Mouse (Mus musculus) midbrain, embryonic 11.5 days (tissue): ENCODE data around the gene Fam166b. TPM values are rescaled to one million over a fixed set of nuclear protein-coding genes. Genes with fewer than 3 reads are reported as not detected.

Source experiments
- ATAC-seq: fragments of 200-750 bp; cut with Nextera tagmentation; 2 replicates; pipeline ENCODE4 v1.8.0; 2017; ENCODE audit warnings: moderate TSS enrichment, moderate library complexity; ENCODE audit not compliant: low FRiP score
- DNase-seq: peaks from one replicate; pipeline ENCODE4 v3.0.0; 2015; ENCODE audit warnings: low spot score; ENCODE audit errors: missing footprints
- H3K27ac ChIP-seq: fragments of 300-500 bp; sonication (generic); 2 replicates; pipeline ENCODE4 v1.5.1; 2014; ENCODE audit warnings: low read depth, low read length
- H3K27me3 ChIP-seq: fragments of 300-500 bp; sonication (generic); 2 replicates; pipeline ENCODE4 v1.6.1; 2014; ENCODE audit warnings: mild to moderate bottlenecking, low read length, moderate library complexity, mixed read lengths; ENCODE audit not compliant: control insufficient read depth, insufficient read depth
- H3K36me3 ChIP-seq: fragments of 300-500 bp; sonication (generic); 2 replicates; pipeline ENCODE4 v1.6.1; 2014; ENCODE audit warnings: mild to moderate bottlenecking, low read length, moderate library complexity, mixed read lengths; ENCODE audit not compliant: control insufficient read depth, insufficient read depth
- H3K4me1 ChIP-seq: fragments of 300-500 bp; sonication (generic); 2 replicates; pipeline ENCODE4 v1.6.1; 2014; ENCODE audit warnings: low read length; ENCODE audit not compliant: control insufficient read depth, insufficient read depth
- H3K4me2 ChIP-seq: fragments of 300-500 bp; sonication (generic); 2 replicates; pipeline ENCODE4 v1.6.1; 2014; ENCODE audit warnings: mild to moderate bottlenecking, moderate library complexity
- H3K4me3 ChIP-seq: fragments of 300-500 bp; sonication (generic); 2 replicates; pipeline ENCODE4 v1.5.1; 2014; ENCODE audit warnings: low read depth, low read length
- H3K9ac ChIP-seq: fragments of 300-500 bp; sonication (generic); 2 replicates; pipeline ENCODE4 v1.6.1; 2014; ENCODE audit warnings: low read length
- H3K9me3 ChIP-seq: fragments of 300-500 bp; sonication (generic); 2 replicates; pipeline ENCODE4 v1.6.1; 2016; ENCODE audit warnings: low read length; ENCODE audit not compliant: control insufficient read depth
- WGBS: fragments of 180-500 bp; shearing (Covaris S2); extraction: QIAGEN DNeasy Blood & Tissue Kit; methylation state at CpG from one replicate; pipeline ENCODE4 v1.1.7; 2014; 5-methylcytosine and 5-hydroxymethylcytosine counted together
- polyA plus RNA-seq: library from polyadenylated mRNA; unstranded; fragments of >200 nt; fragmentation: Nextera tagmentation; extraction: Ambion mirVana; gene quantifications from 2 replicates; pipeline ENCODE4 v1.2.1, GENCODE M21; 2014

Gene Fam166b
- polyA plus RNA-seq, 1 experiment from 2014 or later = 0.59 TPM

DNA sequence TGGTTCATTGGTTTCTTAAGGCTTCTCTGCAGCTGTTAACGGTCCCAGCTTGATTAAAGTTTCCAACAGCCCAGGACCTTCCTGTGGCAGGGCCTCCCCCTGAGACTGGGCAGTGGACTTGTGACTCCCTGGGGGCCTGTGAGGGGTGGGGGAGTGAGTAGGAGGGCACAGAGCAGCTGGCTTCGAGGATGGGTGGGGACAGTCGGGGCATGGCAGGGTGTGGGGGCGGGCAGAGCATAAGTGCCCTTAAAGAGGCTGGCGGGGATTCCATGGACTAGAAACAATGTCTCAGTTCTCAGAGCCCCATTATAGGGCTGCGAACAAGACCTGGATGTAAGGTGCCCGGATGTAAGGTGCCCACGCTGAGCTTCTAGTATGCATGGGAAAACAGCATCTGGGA lies 28.2 kb upstream of the Fam166b start:
- peaks cover 15% of the 10 kb centered on the region for H3K27me3 ChIP-seq
- no peaks in the 10 kb centered on the region for H3K36me3 ChIP-seq
- no peak overlapping the region for H3K27ac ChIP-seq
- H3K4me1 ChIP-seq = peaks cover 4% of the 10 kb centered on the region; the same call in 1 of the 2 replicates
- ATAC-seq = no peak
- no peak overlapping the region for H3K4me2 ChIP-seq
- DNase-seq = no peak
- H3K9ac ChIP-seq = no peak overlapping the region
- no peaks in the 10 kb centered on the region for H3K9me3 ChIP-seq
- 25% methylated on average over 8 of the region's 8 CpGs for WGBS
- H3K4me3 ChIP-seq = no peak overlapping the region

GRCm38 (mm10) chr4:43456470-43456869 lies 27.5 kb upstream of the Fam166b start:
- Histone ChIP-seq H3K4me2 (no peak overlapping the region), H3K27me3 (peaks cover 15% of the 10 kb centered on the region), H3K27ac (no peak overlapping the region), H3K9me3 (no peaks in the 10 kb centered on the region), H3K36me3 (no peaks in the 10 kb centered on the region), H3K9ac (no peak overlapping the region), H3K4me1 (peaks cover 4% of the 10 kb centered on the region; the same call in 1 of the 2 replicates), H3K4me3 (no peak overlapping the region)
- WGBS = 28% methylated on average over 4 of the region's 4 CpGs
- DNase-seq (no peak), ATAC-seq (no peak)

DNA sequence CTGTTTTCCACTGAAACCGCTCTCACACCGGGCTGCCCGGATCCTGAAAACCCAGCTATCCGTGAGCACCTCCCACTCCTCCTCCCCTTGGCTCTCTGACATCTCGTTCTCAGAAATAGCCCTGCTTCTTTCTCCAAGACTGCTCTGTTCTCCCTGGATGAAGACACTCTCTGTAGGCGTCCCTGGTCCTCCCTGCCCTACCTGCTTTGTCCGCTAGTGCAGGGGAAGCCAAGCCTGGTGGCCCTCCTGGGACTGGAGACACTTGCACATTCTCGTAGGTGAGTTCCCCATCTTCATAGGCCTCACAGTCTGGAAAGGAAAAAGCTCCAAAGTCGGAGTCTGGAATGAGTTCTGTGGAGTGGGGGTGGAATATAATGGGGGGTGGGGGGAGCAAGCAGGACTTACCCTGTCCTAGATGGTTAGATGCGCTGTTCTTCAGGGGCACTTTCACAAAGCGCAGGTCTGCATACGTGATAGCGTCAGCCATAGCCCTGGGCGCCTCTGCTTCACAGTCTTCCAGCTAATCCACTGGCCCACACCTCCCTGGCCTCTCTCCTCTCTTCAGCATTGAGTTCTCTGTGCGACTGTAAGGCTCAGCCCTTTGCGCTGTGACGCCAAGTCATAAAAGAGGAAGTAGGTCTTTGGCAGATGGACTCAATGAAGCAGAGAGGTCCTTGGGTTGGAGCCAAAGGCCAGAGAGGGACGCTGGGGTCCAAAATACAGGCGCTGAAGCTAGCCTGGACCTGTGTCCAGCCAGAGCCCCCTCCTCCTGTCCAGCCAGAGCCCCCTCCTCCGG lies 25.3 kb upstream of the Fam166b start, which contains the start of gene Cd72:
TSS of gene Cd72 (minus strand) at position 588 of the 796 bp plus-strand sequence.
- WGBS = 29% methylated on average over 20 of the region's 20 CpGs
- Histone ChIP-seq H3K4me3 (peak within 1 kb of the TSS; percentile 22; the same call in 1 of the 2 replicates), H3K27me3 (peaks cover 15% of the 10 kb centered on the region), H3K9ac (peak within 1 kb of the TSS; percentile 3), H3K36me3 (no peaks in the 10 kb centered on the region), H3K4me2 (peak within 1 kb of the TSS; percentile 41), H3K27ac (no peak within 1 kb of the TSS), H3K4me1 (peaks cover 4% of the 10 kb centered on the region; the same call in 1 of the 2 replicates), H3K9me3 (no peaks in the 10 kb centered on the region)
- peak; percentile 27; the same call in 1 of the 2 replicates for ATAC-seq
- peak; percentile 88 for DNase-seq

- peaks cover 4% of the 10 kb centered on the region; the same call in 1 of the 2 replicates for H3K4me1 ChIP-seq
- H3K9me3 ChIP-seq = no peaks in the 10 kb centered on the region
- peak overlapping the region; percentile 22; the same call in 1 of the 2 replicates for H3K4me3 ChIP-seq
- DNase-seq (peak; percentile 88), ATAC-seq (peak; percentile 27; the same call in 1 of the 2 replicates)
- no peaks in the 10 kb centered on the region for H3K36me3 ChIP-seq
- peaks cover 15% of the 10 kb centered on the region for H3K27me3 ChIP-seq
- under 1% methylated on average over 17 of the region's 18 CpGs for WGBS
- no peak overlapping the region for H3K27ac ChIP-seq
- H3K9ac ChIP-seq = peak overlapping the region; percentile 3
- peak overlapping the region; percentile 41 for H3K4me2 ChIP-seq
Observed at GRCm38 (mm10) chr4:43453413-43453812, 24.5 kb upstream of the Fam166b start.

GRCm38 (mm10) chr4:43452315-43452714 lies 23.4 kb upstream of the Fam166b start:
- Histone ChIP-seq H3K27ac (no peak overlapping the region), H3K9me3 (no peaks in the 10 kb centered on the region), H3K9ac (no peak overlapping the region), H3K27me3 (peaks cover 15% of the 10 kb centered on the region), H3K4me3 (no peak overlapping the region), H3K36me3 (no peaks in the 10 kb centered on the region; the same call in 1 of the 2 replicates), H3K4me1 (peaks cover 4% of the 10 kb centered on the region; the same call in 1 of the 2 replicates), H3K4me2 (no peak overlapping the region)
- DNase-seq (no peak), ATAC-seq (no peak)
- 53% methylated on average over 11 of the region's 11 CpGs for WGBS

- peaks cover 8% of the 10 kb centered on the region for H3K4me1 ChIP-seq
- H3K27ac ChIP-seq = no peak overlapping the region
- H3K9me3 ChIP-seq = no peaks in the 10 kb centered on the region
- WGBS = 82% methylated on average over 3 of the region's 3 CpGs
- ATAC-seq (no peak), DNase-seq (no peak)
- H3K9ac ChIP-seq = no peak overlapping the region
- H3K36me3 ChIP-seq = peaks cover 9% of the 10 kb centered on the region
- H3K4me2 ChIP-seq = no peak overlapping the region
- peaks cover 7% of the 10 kb centered on the region for H3K27me3 ChIP-seq
- H3K4me3 ChIP-seq = no peak overlapping the region
Observed at GRCm38 (mm10) chr4:43448554-43448953, 19.6 kb upstream of the Fam166b start.

DNA sequence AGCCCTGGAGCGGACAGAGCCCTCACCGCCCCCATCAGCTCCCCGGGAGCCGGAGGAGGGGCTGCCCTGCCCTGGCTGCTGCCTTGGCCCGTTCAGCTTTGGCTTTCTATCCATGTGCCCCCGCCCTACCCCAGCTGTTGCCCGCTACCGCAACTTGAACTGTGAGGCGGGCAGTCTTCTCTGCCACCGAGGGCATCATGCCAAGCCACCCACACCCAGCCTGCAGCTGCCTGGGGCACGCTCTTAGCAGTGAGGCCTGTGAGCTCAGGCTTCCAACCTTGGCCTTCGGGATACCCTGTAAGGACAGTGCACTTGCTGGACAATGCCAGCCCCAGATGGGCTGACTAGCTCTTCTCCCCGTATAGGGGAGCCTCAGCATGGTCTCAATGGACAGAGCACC lies 18.3 kb upstream of the Fam166b start:
- DNase-seq = no peak
- no peak overlapping the region for H3K27ac ChIP-seq
- ATAC-seq = no peak
- H3K9me3 ChIP-seq = no peaks in the 10 kb centered on the region
- peaks cover 8% of the 10 kb centered on the region for H3K4me1 ChIP-seq
- H3K27me3 ChIP-seq = no peaks in the 10 kb centered on the region; the same call in 1 of the 2 replicates
- whole genome bisulfite sequencing = 94% methylated on average over 13 of the region's 13 CpGs
- no peak overlapping the region for H3K4me2 ChIP-seq
- no peak overlapping the region for H3K9ac ChIP-seq
- no peak overlapping the region for H3K4me3 ChIP-seq
- peaks cover 9% of the 10 kb centered on the region for H3K36me3 ChIP-seq

- ATAC-seq = no peak
Observed at GRCm38 (mm10) chr4:43443511-43443910, 14.6 kb upstream of the Fam166b start.

More at GRCm38 (mm10) chr4:43443511-43443910, 14.6 kb upstream of the Fam166b start:
- Histone ChIP-seq H3K4me2 (peak overlapping the region; percentile 91), H3K27me3 (no peaks in the 10 kb centered on the region), H3K36me3 (peaks cover 9% of the 10 kb centered on the region), H3K27ac (peak overlapping the region; percentile 75; the same call in 1 of the 2 replicates), H3K4me3 (peak overlapping the region; percentile 97), H3K9ac (peak overlapping the region; percentile 93), H3K4me1 (peaks cover 8% of the 10 kb centered on the region), H3K9me3 (no peaks in the 10 kb centered on the region)
- 1% methylated on average over 26 of the region's 28 CpGs for WGBS
- peak; percentile 95 for DNase-seq
